Mouse (Mus musculus): ENCODE measurements around the gene Zmynd8.

DNA sequence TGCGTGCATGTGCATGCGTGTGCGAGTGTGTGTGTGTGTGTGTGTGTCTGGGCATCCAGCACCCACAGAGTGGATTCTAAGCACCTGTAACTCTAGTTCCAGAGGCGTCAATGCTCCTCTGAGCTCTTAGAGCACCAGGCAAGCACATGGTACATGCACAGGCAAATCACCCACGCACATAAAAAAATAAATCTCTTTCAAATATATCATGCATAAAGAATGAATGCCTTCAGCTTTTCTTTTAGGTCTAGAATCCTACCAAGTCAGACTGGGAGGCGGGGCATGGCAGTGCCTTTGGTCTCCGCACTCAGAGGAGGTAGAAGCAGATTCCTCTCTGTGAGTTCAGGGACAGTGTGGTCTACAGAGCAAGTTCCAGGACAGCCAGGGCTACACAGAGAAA lies 58.0 kb downstream of the Zmynd8 start:
- TF ChIP-seq CTCF (IDR thresholded peaks at IDR 0.05; ENCODE audit: low read depth, low read length) (no peak), GATA2 (IDR thresholded peaks at IDR 0.05; ENCODE audit: borderline replicate concordance, low read depth, low read length) (no peak)

All from G1E (cell line).